Mouse (Mus musculus): ENCODE data around the gene Lrrc19.
"Not testable (repeated sequence)": the region's sequence is repeated elsewhere in the genome, so short reads cannot be mapped to it uniquely, and the experiment has no call there.

Gene Lrrc19

GRCm38 (mm10) chr4:94649920-94650319 is at the start of gene Lrrc19:
Lrrc19 (minus strand) TSS chr4:94650144.
- no peak for DNase-seq

- peak; percentile 4 to 5 for DNase-seq
Observed at GRCm38 (mm10) chr4:94696368-94696767, 46.4 kb upstream of the Lrrc19 start.

DNA sequence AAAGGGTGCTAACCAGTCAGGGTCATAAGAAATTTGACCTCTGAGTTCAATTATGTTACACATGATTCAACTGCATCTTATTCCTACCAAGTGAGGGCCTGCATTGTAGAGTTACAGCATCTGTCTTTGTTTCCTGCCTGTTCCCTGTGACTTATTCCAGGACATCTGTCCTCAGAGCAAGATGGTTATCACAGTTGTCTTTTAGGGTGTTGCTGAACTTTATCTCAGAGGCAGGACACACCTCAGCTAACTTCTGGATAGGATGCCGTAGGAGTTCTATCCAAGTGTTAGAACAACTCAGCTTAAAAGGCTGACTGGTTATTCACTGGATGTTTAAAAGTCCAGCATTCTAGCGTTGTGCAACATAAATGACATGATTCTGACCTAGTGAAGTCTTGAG is 42.2 kb upstream of the Lrrc19 start:
- DNase-seq, result no peak

DNA sequence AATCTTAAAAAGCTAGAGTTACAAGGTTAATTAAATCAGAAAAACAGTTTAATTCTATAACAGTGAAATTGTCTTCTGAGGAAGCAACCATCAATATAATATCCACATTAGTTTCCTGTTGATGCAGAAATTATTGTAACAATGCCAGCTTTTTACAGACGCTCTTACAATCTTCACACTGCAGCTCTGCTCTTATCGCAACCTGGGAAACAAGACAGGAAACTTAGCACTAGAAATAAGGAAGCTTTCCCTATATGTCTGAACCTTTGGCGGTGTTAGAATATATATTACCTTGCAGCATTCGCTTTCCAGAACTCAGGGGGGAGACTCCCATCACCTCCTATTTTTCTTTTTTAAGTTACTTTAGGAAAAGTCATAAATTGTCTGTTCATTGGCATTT is 41.1 kb upstream of the Lrrc19 start:
- DNase-seq, result no peak

GRCm38 (mm10) chr4:94689804-94690203 is 39.9 kb upstream of the Lrrc19 start:
- not testable (repeated sequence) for DNase-seq

- DNase-seq, result no peak
Observed at GRCm38 (mm10) chr4:94683305-94683704, 33.4 kb upstream of the Lrrc19 start.

- DNase-seq, result no peak
Observed at GRCm38 (mm10) chr4:94682029-94682428, 32.1 kb upstream of the Lrrc19 start.

DNA sequence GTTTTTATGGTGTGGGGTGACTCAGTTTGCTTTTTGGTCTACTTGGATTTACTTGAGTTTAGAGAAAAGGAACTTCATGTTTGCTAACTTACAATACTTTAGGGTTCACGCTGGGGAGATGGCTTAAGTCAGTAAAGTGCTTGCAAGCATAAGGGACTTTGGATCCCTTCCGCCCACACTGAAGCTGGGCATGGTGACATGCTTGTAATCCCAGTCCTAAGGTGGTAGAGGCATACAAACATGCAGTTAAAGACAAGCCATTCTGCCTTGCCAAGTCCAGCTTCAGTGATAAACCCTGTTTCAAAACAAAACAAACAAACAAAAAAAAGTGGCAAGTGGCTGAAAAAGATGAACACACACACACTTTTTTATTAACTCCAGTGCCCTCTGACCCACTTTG is 31.2 kb upstream of the Lrrc19 start:
- DNase-seq, result no peak

GRCm38 (mm10) chr4:94680662-94681061 is 30.7 kb upstream of the Lrrc19 start:
- no peak for DNase-seq

DNA sequence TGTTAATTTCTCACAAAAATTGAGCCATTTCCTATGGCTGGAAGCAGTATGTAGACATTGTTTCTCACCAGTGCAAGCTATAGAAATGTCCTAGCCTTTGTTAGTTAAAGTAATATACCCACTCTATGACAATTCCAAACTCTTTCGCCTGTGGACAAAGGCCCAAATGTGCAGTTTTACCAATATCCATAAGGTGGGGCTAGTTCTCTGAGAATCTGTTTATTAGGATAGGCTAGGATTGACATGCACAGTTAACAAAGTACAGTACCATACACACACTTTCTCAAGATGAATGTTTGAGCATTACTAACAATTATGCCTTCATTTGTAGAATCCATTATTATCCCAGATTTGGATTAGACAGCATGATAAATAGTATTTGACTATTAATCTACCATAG is 19.8 kb upstream of the Lrrc19 start:
- DNase-seq, result peak; percentile 14 to 43

DNA sequence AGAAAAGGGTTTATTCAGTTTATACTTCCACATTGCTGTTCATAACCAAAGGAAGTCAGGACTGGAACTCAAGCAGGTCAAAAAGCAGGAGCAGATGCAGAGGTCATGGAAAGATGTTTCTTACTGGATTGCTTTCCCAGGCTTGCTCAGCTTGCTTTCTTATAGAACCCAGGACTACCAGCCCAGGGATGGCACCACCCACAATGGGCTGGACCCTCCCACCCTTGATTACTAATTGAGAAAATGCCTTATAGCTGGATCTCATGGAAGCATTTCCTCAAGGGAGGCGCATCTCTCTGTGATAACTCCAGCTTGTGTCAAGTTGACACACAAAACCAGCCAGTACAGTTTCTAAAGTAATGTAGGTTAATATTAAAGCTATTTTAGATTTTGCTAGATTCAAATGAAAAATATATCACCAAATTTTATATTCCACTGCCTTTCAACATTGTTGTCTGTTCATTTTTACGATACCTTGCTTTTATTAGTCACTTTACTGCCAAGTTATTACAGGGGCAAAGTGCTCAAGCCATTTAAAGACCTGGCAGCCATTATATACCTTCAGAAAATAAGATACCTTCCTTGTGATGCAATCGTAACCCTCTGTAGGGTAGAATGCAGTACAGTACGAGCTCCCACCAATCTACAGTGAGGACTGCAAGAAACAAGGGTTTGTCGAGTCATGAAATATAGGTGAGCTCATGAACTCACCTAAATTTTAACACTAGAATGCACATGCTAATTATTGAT is 657 bp upstream of the Lrrc19 start:
- not testable (repeated sequence) for DNase-seq

GRCm38 (mm10) chr4:94643141-94643540 is 6.8 kb downstream of the Lrrc19 start:
- DNase-seq, result peak in 1 of 2 experiments; percentile 3

- DNase-seq, result no peak
Observed at GRCm38 (mm10) chr4:94620077-94620476, 29.9 kb downstream of the Lrrc19 start.

- no peak for DNase-seq
Observed at GRCm38 (mm10) chr4:94614627-94615006, 35.3 kb downstream of the Lrrc19 start.

GRCm38 (mm10) chr4:94613972-94614626 is 35.8 kb downstream of the Lrrc19 start, which contains the start of gene Ift74:
Ift74 (plus strand) TSS chr4:94614491.
- DNase-seq, result peak; percentile 98

- DNase-seq, result no peak
Observed at GRCm38 (mm10) chr4:94610339-94610738, 39.6 kb downstream of the Lrrc19 start.

DNA sequence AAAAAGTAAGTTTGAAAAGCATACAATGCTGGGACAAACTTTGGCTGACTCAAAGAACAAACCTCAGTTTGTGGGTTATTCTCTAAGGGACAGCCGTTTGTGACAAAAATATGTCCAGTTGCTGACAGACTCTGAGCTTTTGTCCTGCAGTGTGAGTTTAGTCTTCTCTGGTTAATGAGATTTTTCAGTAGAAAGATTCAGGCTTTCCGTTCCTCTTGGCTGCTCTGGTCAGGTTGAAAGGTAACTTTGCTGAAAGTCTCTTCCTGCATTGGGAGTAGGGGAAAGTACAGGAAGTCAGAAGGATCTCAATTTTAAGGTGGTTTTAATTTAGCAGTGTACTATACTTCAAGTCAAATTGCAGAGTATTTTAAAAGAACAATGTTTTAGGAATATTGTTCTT is 44.4 kb downstream of the Lrrc19 start:
- DNase-seq, result no peak

GRCm38 (mm10) chr4:94604452-94605019 is 45.4 kb downstream of the Lrrc19 start:
- DNase-seq, result no peak

- DNase-seq, result peak; percentile 95 to 96
Observed at GRCm38 (mm10) chr4:94603031-94603629, 46.8 kb downstream of the Lrrc19 start, which contains the start of gene Plaa. Plaa (minus strand) TSS chr4:94603244.

GRCm38 (mm10) chr4:94602496-94603030 is 47.4 kb downstream of the Lrrc19 start:
- DNase-seq, result no peak

DNA sequence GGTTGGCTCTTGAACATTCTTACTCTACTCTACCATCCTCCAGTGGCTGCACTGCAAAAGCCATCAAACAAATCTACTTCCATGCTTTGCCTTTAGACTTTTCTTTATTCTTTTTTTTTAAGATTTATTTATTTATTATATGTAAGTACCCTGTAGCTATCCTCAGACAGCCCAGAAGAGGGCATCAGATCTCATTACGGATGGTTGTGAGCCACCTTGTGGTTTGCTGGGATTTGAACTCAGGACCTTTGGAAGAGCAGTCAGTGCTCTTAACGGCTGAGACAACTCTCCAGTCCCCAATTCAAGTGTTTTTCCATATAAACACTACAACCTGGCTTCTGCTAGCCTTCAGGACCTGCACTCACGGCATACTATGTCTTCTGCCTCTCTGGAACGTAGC is 48.5 kb downstream of the Lrrc19 start:
- DNase-seq, result peak; percentile 6 to 8

DNA sequence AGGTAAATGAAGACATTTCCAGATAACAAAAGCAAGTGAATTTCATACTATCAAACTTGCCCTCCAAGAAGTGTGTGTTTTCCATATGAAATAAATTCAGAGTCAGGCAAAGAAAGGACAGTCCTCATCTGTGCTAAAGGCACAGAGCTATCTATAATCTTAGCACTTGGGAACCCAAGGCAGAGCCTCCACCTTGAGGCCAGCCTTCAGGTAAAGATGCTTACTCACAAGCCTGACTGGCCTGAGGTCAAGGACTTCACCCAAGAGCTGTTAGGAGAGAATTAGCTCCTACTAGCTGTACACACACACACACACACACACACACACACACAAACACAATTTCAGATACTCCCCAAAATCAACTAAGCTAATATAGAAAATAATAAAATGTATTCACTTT is 57.2 kb downstream of the Lrrc19 start:
- no peak for DNase-seq

DNA sequence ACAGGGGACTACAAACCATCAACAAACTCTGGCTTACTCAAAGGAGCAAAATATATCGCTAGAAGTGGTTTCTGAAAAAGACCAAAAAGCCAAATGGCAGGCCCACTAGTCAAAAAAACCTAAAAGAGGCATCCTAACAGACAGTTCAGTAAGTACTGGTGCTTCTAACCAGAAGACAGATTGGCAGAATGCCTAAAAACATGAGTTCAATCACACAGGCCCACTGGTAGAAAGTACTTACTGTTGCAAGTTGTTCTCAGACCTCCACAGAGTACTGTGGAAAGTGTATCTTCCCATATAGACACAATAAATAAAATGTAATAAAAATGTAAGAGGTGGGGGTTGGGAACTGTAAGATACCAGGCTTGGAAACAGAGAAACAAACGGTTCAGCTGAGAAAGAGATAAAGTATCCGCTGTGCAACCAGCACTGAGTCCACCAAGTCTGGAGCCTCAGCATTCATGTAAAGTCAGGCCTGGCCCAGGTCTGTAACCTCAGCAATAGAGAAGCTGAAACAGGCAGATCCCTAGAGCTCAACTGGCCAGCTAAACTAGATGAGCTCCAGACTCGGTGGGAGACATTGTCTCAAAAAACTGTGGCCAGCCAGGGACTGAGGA is 58.1 kb downstream of the Lrrc19 start:
- no peak for DNase-seq
